Mouse (Mus musculus) kidney, adult 2 months (tissue): ENCODE measurements around the gene Kcnh7.

Source experiments
- CTCF ChIP-seq: fragments of 200-500 bp; conservative IDR thresholded peaks from 2 replicates; pipeline ENCODE4 v1.5.1; 2011; ENCODE audit warnings: low read depth, mild to moderate bottlenecking, control low read depth, low read length, moderate library complexity, mixed read lengths; ENCODE audit not compliant: insufficient read depth, insufficient read length
- POLR2A ChIP-seq: fragments of 200-500 bp; IDR thresholded peaks from one replicate; pipeline ENCODE4 v1.6.1; 2011; ENCODE audit warnings: low read depth, low read length, control low read depth

DNA sequence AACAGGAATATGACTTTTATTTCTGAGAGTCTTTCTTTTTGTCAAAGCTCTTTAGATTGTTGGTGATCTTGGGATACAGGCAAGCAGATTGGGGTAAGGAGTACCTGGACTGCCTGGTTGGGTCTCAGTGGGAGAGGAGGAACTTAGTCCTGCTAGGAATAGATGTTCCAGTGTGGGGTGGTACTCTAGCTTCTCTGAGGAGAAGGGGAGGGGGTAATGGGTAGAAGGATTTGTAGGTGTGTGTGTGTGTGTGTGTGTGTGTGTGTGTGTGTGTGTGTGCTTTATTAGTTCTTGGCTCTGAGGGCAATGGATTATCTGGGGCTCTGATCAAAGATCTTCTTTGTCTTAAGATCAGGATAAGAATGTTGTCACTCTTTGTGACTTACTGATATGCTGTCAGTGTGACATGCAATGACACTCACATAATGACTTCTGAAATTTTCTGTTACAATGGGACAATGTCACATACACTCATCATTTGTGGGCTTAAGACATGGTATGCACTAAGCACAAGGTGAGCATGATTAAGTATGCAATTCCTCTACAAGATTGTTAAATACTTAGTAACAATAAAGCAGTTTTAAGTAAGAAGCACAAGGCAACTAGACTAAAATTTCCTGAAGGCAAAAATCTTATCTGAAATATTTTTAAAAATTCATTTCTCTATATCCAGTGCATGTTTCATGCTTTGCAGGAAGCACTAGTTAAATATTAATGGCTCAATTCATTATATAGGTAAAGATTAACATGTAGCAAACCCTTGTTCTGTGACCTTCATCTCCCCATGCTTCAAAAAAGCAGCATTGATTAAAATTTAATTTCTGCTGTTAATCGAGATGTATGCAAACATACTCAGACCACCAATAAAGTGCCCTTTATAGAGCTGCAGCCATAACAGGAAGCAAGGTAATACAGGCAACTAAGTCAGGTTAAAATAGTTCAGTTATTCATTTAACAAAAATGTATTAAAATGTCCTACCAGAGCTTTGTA lies 281.4 kb downstream of the Kcnh7 start:
- TF ChIP-seq CTCF (no peak), POLR2A (no peak)
